Mouse (Mus musculus): ENCODE data around the gene Spata48. TPM values are rescaled to one million over a fixed set of nuclear protein-coding genes. Genes with fewer than 3 reads are reported as not detected.

The Spata48 gene
- polyA plus RNA-seq (2015; fragmentation: Nextera tagmentation; extraction: Ambion mirVana) = 0.24 and 1.0 TPM in 2 replicates

GRCm38 (mm10) chr11:11461635-11462560 is at the start of gene Spata48, which contains the start of gene Zpbp:
Gene Spata48, plus strand, starts transcription at chr11:11462094.
Gene Zpbp, minus strand, starts transcription at chr11:11462408.
- peak; percentile 97 for ATAC-seq (replicated peaks)
- peak within 1 kb of the TSS; percentile 88 for H3K27ac ChIP-seq

DNA sequence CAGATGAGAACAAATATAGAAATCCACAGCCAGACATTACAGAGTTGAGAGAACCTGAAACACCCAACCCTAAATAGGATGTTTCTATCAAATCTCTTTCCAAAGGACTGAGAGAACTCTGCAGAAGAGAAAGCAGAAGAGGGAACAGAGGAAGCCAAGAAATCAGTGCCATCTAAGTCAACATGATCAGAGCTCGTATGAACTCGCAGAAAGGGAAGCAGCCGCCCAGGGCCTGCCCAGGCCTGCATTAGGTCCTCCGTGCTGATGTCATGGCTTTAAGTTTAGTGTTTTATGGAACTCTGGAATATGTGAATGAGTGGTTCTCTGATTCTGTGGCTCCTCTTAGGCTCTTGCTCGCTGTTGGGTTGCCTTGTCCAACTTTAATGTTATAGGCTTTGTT is 47.7 kb upstream of the Spata48 start:
- Histone ChIP-seq H3K27me3 (replicated peaks) (no peaks in the 10 kb centered on the region), H3K4me3 (no peak overlapping the region), H3K9me3 (no peaks in the 10 kb centered on the region), H3K4me2 (no peak overlapping the region), H3K9ac (no peak overlapping the region), H3K36me3 (replicated peaks) (no peaks in the 10 kb centered on the region), H3K4me1 (no peaks in the 10 kb centered on the region), H3K27ac (no peak overlapping the region)
- ATAC-seq (replicated peaks) = no peak
- WGBS = 92% methylated on average over 5 of the region's 5 CpGs

More at GRCm38 (mm10) chr11:11461635-11462560, at the start of gene Spata48, which contains the start of gene Zpbp:
- peak within 1 kb of the TSS; percentile 69 for H3K4me2 ChIP-seq
- H3K9me3 ChIP-seq = no peaks in the 10 kb centered on the region
- 3% methylated on average over 63 of the region's 66 CpGs for WGBS
- peak within 1 kb of the TSS; percentile 65 for H3K9ac ChIP-seq
- peaks cover 5% of the 10 kb centered on the region; the same call in 1 of the 2 replicates for H3K4me1 ChIP-seq
- H3K27me3 ChIP-seq (replicated peaks) = no peaks in the 10 kb centered on the region
- H3K36me3 ChIP-seq (replicated peaks) = no peaks in the 10 kb centered on the region
- H3K4me3 ChIP-seq = peak within 1 kb of the TSS; percentile 68

DNA sequence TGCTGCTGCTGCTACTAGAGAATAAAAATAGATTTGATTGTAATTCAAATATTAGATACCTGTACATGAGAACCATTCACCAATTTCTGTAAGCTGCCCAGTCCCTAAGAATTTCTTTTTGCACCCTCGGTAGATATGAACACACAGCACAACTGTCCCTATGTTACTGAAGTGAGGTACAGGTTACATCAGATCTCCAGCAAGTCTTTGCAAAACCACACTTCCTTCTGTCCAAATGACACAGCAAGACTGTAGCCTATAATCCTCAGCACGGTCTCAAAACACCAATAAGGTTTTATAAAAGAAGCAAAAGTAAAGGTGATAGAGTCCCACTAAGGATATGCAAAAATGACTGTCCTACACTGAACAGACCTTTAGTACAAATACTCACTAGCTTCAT is 44.5 kb upstream of the Spata48 start:
- Histone ChIP-seq H3K27ac (no peak overlapping the region), H3K4me1 (no peaks in the 10 kb centered on the region), H3K9me3 (no peaks in the 10 kb centered on the region), H3K36me3 (replicated peaks) (no peaks in the 10 kb centered on the region), H3K4me3 (no peak overlapping the region), H3K27me3 (replicated peaks) (no peaks in the 10 kb centered on the region), H3K4me2 (no peak overlapping the region), H3K9ac (no peak overlapping the region)
- 85% methylated on average over 2 of the region's 2 CpGs for WGBS
- no peak for ATAC-seq (replicated peaks)

DNA sequence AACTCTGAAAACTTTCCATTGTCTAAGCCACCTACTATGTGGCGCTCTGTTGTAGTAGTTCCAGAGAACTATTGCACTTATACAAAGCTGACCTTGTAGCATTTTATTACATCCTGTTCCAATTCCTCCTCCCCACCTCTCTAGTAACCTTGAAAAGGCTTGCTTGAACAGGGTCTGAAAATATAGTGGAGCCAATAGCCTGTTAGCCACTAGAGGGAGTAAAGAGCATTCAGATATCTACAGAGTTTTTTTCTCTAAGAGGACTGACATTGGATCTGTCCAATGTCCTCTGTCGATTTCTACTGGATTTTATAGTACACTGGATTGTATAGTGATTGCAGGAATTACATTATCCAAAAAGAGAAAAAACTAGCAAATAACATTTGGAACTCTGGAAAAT is 6.9 kb upstream of the Spata48 start:
- Histone ChIP-seq H3K27me3 (replicated peaks) (no peaks in the 10 kb centered on the region), H3K9ac (no peak overlapping the region), H3K4me1 (no peaks in the 10 kb centered on the region), H3K4me2 (no peak overlapping the region), H3K4me3 (no peak overlapping the region), H3K36me3 (replicated peaks) (no peaks in the 10 kb centered on the region), H3K9me3 (no peaks in the 10 kb centered on the region), H3K27ac (no peak overlapping the region)
- ATAC-seq (replicated peaks) = no peak
- 29% methylated on average over 2 of the region's 2 CpGs for WGBS

DNA sequence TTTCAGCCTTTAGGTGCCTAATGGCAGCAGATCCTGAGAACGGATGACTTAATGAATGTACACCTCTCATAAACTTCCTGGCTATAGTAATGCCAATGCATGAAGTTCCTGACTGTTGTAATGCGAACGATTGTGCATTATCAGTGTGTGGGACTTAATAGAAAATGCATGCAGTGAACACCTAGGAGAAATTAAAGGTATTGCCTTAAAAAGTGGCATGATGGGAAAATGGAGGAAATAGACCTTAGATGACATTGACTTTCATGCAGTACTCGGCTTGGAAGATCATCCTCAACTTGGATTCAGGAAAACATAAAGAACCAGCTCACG is 632 bp downstream of the Spata48 start:
- H3K9ac ChIP-seq = peak overlapping the region; percentile 65
- WGBS = 82% methylated on average over 5 of the region's 5 CpGs
- no peaks in the 10 kb centered on the region for H3K27me3 ChIP-seq (replicated peaks)
- peak overlapping the region; percentile 69 for H3K4me2 ChIP-seq
- no peak for ATAC-seq (replicated peaks)
- H3K36me3 ChIP-seq (replicated peaks) = no peaks in the 10 kb centered on the region
- H3K27ac ChIP-seq = peak overlapping the region; percentile 88
- H3K4me3 ChIP-seq = peak overlapping the region; percentile 68
- H3K4me1 ChIP-seq = peaks cover 5% of the 10 kb centered on the region; the same call in 1 of the 2 replicates
- H3K9me3 ChIP-seq = no peaks in the 10 kb centered on the region

DNA sequence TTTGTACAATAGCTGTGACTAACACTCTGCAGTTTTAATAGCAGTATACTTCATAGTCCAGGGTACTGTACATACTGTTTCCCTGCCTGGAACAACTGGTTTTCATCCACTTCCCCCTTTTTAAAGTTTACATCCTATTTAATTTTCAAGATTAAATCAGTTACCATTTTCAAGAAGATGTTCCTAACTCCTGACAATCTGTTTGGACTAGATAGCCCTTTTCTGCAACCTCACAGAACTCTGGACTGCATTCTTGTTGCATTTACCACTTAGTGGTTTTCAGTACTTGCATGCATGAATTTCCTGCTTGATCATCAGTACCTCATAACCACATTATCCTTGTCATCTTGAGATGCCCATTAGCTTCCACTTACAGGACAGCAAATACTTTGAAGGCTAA is 7.0 kb downstream of the Spata48 start:
- H3K36me3 ChIP-seq (replicated peaks) = no peaks in the 10 kb centered on the region
- ATAC-seq (replicated peaks) = no peak
- no peak overlapping the region for H3K27ac ChIP-seq
- H3K4me3 ChIP-seq = no peak overlapping the region
- H3K4me1 ChIP-seq = no peaks in the 10 kb centered on the region
- no peaks in the 10 kb centered on the region for H3K9me3 ChIP-seq
- H3K9ac ChIP-seq = no peak overlapping the region
- H3K4me2 ChIP-seq = no peak overlapping the region
- H3K27me3 ChIP-seq (replicated peaks) = no peaks in the 10 kb centered on the region

- no peak overlapping the region for H3K4me3 ChIP-seq
- no peak for ATAC-seq (replicated peaks)
- no peaks in the 10 kb centered on the region for H3K27me3 ChIP-seq (replicated peaks)
- H3K4me1 ChIP-seq = no peaks in the 10 kb centered on the region
- no peaks in the 10 kb centered on the region for H3K9me3 ChIP-seq
- H3K4me2 ChIP-seq = no peak overlapping the region
- WGBS = 58% methylated on average over 8 of the region's 8 CpGs
- no peaks in the 10 kb centered on the region for H3K36me3 ChIP-seq (replicated peaks)
- no peak overlapping the region for H3K27ac ChIP-seq
- H3K9ac ChIP-seq = no peak overlapping the region
Observed at GRCm38 (mm10) chr11:11484378-11484777, 22.5 kb downstream of the Spata48 start.

DNA sequence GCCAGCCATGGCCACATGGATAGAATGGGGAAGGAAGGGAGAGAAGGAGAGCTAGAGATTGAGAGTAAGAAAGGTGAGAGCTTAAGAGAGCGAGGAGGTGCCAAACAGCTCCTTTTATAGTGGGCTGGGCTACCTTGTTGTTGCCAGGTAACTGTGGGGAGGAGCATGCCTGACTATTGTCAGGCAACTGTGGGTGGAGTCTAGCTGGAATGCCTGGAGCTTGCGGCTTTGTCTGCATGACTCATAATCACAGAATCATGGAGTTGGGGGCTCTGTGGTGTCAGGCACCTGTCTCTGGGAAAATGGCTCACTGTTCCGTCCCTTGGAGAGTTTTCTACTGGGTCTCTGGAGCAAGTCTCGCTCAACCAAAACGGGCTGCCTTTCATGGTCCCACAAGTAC is 30.1 kb downstream of the Spata48 start:
- H3K9me3 ChIP-seq = no peaks in the 10 kb centered on the region
- no peak overlapping the region for H3K27ac ChIP-seq
- H3K9ac ChIP-seq = no peak overlapping the region
- H3K4me1 ChIP-seq = no peaks in the 10 kb centered on the region
- WGBS = 61% methylated on average over 5 of the region's 5 CpGs
- H3K4me2 ChIP-seq = no peak overlapping the region
- no peaks in the 10 kb centered on the region for H3K27me3 ChIP-seq (replicated peaks)
- ATAC-seq (replicated peaks) = no peak
- H3K36me3 ChIP-seq (replicated peaks) = no peaks in the 10 kb centered on the region
- no peak overlapping the region for H3K4me3 ChIP-seq

- Histone ChIP-seq H3K4me2 (no peak overlapping the region), H3K4me1 (no peaks in the 10 kb centered on the region), H3K9ac (no peak overlapping the region), H3K4me3 (no peak overlapping the region), H3K27ac (no peak overlapping the region), H3K9me3 (no peaks in the 10 kb centered on the region), H3K36me3 (replicated peaks) (no peaks in the 10 kb centered on the region), H3K27me3 (replicated peaks) (no peaks in the 10 kb centered on the region)
- ATAC-seq (replicated peaks) = no peak
- WGBS = 95% methylated on average over 2 of the region's 2 CpGs
Observed at GRCm38 (mm10) chr11:11495697-11496096, 33.8 kb downstream of the Spata48 start.

DNA sequence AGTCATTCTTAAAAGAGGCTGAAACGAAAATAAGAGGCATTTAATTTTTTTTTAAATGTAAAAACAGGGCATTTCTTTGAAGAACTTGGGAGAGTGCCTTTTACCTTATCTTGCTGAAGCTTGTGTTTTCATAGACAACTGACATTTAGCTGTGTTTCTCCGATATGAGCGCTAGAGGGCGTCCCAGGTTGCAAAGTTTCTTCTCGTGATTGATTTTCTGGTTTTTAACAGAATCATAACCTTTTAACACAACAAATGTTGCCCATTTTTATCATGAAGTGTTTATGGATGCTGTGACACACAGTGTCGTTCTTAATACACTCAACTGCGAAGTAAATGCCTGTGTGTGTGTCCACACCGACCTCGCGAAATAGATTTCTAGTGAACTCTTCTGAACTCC is 38.0 kb downstream of the Spata48 start:
- no peaks in the 10 kb centered on the region for H3K27me3 ChIP-seq (replicated peaks)
- no peak for ATAC-seq (replicated peaks)
- no peak overlapping the region for H3K4me2 ChIP-seq
- H3K9ac ChIP-seq = no peak overlapping the region
- no peaks in the 10 kb centered on the region for H3K4me1 ChIP-seq
- no peaks in the 10 kb centered on the region for H3K36me3 ChIP-seq (replicated peaks)
- no peaks in the 10 kb centered on the region for H3K9me3 ChIP-seq
- H3K27ac ChIP-seq = no peak overlapping the region
- WGBS = 18% methylated on average over 10 of the region's 10 CpGs
- H3K4me3 ChIP-seq = no peak overlapping the region

DNA sequence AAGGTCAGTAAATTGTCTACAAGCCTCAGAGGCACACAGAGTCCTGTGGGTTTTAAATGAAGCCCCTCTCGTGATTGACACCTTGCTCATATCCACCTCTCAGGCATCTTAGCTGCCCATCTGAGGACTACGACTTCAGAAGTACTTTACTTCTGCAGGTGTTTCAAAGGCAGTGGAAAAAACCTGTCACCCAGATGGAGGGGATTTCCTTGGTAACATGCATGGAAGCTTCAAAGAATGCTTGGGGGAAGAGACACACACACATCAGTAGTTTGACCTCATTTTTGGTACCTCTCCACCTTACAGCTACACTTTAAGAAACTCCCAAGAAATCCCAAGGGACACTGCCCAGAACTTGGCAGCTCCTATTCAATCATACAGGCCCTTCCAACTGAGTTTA is 44.3 kb downstream of the Spata48 start:
- H3K4me1 ChIP-seq = no peaks in the 10 kb centered on the region
- H3K36me3 ChIP-seq (replicated peaks) = no peaks in the 10 kb centered on the region
- no peak overlapping the region for H3K27ac ChIP-seq
- H3K9me3 ChIP-seq = no peaks in the 10 kb centered on the region
- H3K4me3 ChIP-seq = no peak overlapping the region
- ATAC-seq (replicated peaks) = no peak
- 80% methylated on average over 2 of the region's 2 CpGs for WGBS
- H3K9ac ChIP-seq = no peak overlapping the region
- H3K4me2 ChIP-seq = no peak overlapping the region
- H3K27me3 ChIP-seq (replicated peaks) = no peaks in the 10 kb centered on the region

DNA sequence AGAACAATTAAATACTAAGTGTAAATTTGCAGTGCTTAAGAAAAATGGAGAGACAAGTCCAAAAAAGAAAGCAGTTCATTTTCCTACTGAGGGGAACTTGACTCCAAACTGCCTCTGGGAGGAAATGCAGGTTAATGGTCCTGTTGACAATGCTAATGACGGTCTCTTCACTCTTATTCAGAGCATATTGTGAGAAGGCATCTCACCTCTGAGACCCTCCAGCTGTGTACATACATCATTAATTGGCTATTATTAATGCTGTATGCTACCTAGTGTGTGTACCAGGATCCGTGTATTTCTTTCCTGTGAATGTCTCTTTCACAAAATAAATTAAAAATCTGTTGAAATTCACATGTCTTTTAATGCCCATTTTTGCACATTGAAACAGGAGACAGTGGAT is 47.5 kb downstream of the Spata48 start:
- no peak overlapping the region for H3K4me2 ChIP-seq
- H3K4me3 ChIP-seq = no peak overlapping the region
- no peak overlapping the region for H3K27ac ChIP-seq
- H3K9me3 ChIP-seq = no peaks in the 10 kb centered on the region
- 82% methylated on average over 2 of the region's 2 CpGs for WGBS
- no peaks in the 10 kb centered on the region for H3K4me1 ChIP-seq
- ATAC-seq (replicated peaks) = no peak
- H3K27me3 ChIP-seq (replicated peaks) = no peaks in the 10 kb centered on the region
- H3K9ac ChIP-seq = no peak overlapping the region
- H3K36me3 ChIP-seq (replicated peaks) = no peaks in the 10 kb centered on the region

DNA sequence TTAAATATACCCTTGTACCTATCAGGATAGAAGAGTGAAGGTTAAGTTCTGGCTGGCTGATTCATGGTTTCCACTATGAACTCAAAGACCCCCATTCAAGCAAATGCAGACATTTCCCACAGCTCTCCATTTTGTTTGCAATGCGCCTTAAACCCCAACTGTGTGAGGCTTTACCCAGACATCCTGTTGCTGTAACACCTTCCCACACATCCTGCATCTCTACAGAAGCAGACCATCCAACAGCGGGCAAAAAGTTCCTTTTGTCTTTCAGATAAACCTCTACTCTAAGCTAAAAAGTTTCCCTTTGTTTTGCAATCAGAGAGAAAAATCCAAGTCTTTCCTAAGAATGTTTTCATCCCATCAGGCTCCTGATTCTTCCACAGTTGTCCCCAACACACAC is 50.2 kb downstream of the Spata48 start:
- no peak for ATAC-seq (replicated peaks)
- Histone ChIP-seq H3K27me3 (replicated peaks) (no peaks in the 10 kb centered on the region), H3K4me1 (no peaks in the 10 kb centered on the region), H3K9me3 (no peaks in the 10 kb centered on the region), H3K36me3 (replicated peaks) (no peaks in the 10 kb centered on the region), H3K9ac (no peak overlapping the region), H3K4me2 (no peak overlapping the region), H3K27ac (no peak overlapping the region), H3K4me3 (no peak overlapping the region)
- WGBS = 43% methylated on average over 2 of the region's 2 CpGs
